Mouse (Mus musculus): ENCODE data around the gene Armc6.
"Not testable (repeated sequence)": the region's sequence is repeated elsewhere in the genome, so short reads cannot be mapped to it uniquely, and the experiment has no call there.

Armc6 gene

GRCm38 (mm10) chr8:70230837-70231236 is 3.4 kb downstream of the Armc6 start:
- DNase-seq (ENCODE audit: low spot score in 2 of 2) = no peak

GRCm38 (mm10) chr8:70227997-70228396 is 6.3 kb downstream of the Armc6 start:
- no peak for DNase-seq (ENCODE audit: low spot score in 2 of 2)

GRCm38 (mm10) chr8:70223341-70223740 is 10.9 kb downstream of the Armc6 start:
- peak in 1 of 2 experiments; percentile 57 for DNase-seq (ENCODE audit: low spot score in 2 of 2)

GRCm38 (mm10) chr8:70222041-70222440 is 12.2 kb downstream of the Armc6 start:
- DNase-seq (ENCODE audit: low spot score in 2 of 2) = no peak

- no peak for DNase-seq (ENCODE audit: low spot score in 2 of 2)
These were observed 13.4 kb downstream of the Armc6 start for GRCm38 (mm10) chr8:70220911-70221310.

- peak in 1 of 2 experiments; percentile 58 for DNase-seq (ENCODE audit: low spot score in 2 of 2)
These were observed 13.9 kb downstream of the Armc6 start for GRCm38 (mm10) chr8:70220236-70220840.

GRCm38 (mm10) chr8:70219107-70219684 is 15.1 kb downstream of the Armc6 start:
- DNase-seq (ENCODE audit: low spot score in 2 of 2) = no peak

GRCm38 (mm10) chr8:70217441-70217840 is 16.8 kb downstream of the Armc6 start:
- DNase-seq (ENCODE audit: low spot score in 2 of 2) = no peak

GRCm38 (mm10) chr8:70216566-70216965 is 17.7 kb downstream of the Armc6 start:
- peak in 1 of 2 experiments; percentile 74 for DNase-seq (ENCODE audit: low spot score in 2 of 2)

- not testable (repeated sequence) for DNase-seq (ENCODE audit: low spot score in 2 of 2)
These were observed 18.1 kb downstream of the Armc6 start for GRCm38 (mm10) chr8:70216161-70216560.

- no peak for DNase-seq (ENCODE audit: low spot score in 2 of 2)
These were observed 19.2 kb downstream of the Armc6 start for GRCm38 (mm10) chr8:70215092-70215491.

- DNase-seq (ENCODE audit: low spot score in 2 of 2) = no peak
These were observed 19.9 kb downstream of the Armc6 start for GRCm38 (mm10) chr8:70214411-70214810.

GRCm38 (mm10) chr8:70212112-70213055 is 21.9 kb downstream of the Armc6 start, which contains the start of gene Slc25a42:
TSS of gene Slc25a42 (minus strand) at chr8:70212305.
- peak; percentile 98 for DNase-seq (ENCODE audit: low spot score in 2 of 2)

GRCm38 (mm10) chr8:70211726-70212111 is 22.5 kb downstream of the Armc6 start:
- no peak for DNase-seq (ENCODE audit: low spot score in 2 of 2)

- DNase-seq (ENCODE audit: low spot score in 2 of 2) = no peak
These were observed 23.0 kb downstream of the Armc6 start for GRCm38 (mm10) chr8:70211275-70211674.

- DNase-seq (ENCODE audit: low spot score in 2 of 2) = no peak
These were observed 23.7 kb downstream of the Armc6 start for GRCm38 (mm10) chr8:70210538-70210937.

- DNase-seq (ENCODE audit: low spot score in 2 of 2) = no peak
These were observed 26.1 kb downstream of the Armc6 start for GRCm38 (mm10) chr8:70208130-70208529.

- DNase-seq (ENCODE audit: low spot score in 2 of 2) = no peak
These were observed 29.5 kb downstream of the Armc6 start for GRCm38 (mm10) chr8:70204757-70205156.

- DNase-seq (ENCODE audit: low spot score in 2 of 2) = no peak
These were observed 31.2 kb downstream of the Armc6 start for GRCm38 (mm10) chr8:70203072-70203471.

- no peak for DNase-seq (ENCODE audit: low spot score in 2 of 2)
These were observed 32.8 kb downstream of the Armc6 start for GRCm38 (mm10) chr8:70201417-70201816.

GRCm38 (mm10) chr8:70200098-70200681 is 34.1 kb downstream of the Armc6 start:
- peak; percentile 40 to 48 for DNase-seq (ENCODE audit: low spot score in 2 of 2)

- DNase-seq (ENCODE audit: low spot score in 2 of 2) = no peak
These were observed 36.7 kb downstream of the Armc6 start for GRCm38 (mm10) chr8:70197603-70198002.
